Mouse (Mus musculus): ENCODE measurements around the gene Dlgap1. TPM values are rescaled to one million over a fixed set of nuclear protein-coding genes. Genes with fewer than 3 reads are reported as not detected.
A peak's percentile ranks its signal among the peaks of the same experiment; 100 is the strongest.
"Not testable (repeated sequence)": the region's sequence is repeated elsewhere in the genome, so short reads cannot be mapped to it uniquely, and the experiment has no call there.

Gene Dlgap1
- total RNA-seq, 2 experiments from 2014 or later = 0.33 to 0.78 TPM

DNA sequence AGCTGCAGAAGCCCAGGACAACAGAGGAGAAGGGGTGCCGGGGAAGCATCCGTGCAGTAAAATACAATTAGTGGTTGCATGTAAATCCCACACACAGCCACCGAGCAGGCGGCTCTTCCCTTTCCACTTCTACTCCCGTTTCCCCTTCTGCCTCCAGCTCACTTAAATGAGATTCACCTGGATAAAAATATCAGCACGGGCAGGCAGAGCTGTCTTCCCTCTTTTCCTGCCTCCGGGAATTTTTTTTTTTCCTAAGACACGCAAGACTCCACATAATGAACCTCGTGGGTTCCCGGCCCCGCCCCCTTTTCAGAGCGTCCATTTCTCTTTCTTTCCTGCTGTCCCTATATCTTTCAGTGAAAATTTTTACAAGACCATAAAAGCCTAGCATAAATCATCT, 548.5 kb downstream of the Dlgap1 start:
- intact Hi-C loops (cut with DNase I) = no loop called here
- no peak for DNase-seq

GRCm38 (mm10) chr17:70521058-70521851, 552.4 kb downstream of the Dlgap1 start:
- intact Hi-C loops (cut with DNase I) = no loop called here
- no peak for DNase-seq

DNA sequence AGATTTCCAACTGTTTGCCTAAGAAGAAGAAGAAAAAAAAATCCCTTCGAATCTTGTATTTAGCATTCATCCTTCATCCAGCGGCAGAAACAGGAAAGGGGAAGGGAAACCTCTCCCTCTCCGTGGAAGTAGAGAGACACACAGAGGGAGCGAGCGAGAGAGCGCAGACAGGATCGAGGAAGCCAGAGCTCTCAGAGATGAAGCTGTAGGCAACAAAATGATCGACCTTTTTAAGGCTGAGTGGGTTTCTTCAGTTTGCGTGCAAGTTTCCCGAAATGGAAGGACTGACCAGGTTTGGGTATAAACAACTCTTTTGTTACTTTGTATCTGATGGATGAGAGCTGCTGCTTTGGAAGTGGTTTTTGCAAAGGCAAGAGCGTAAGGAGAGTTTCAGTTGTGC, 553.1 kb downstream of the Dlgap1 start:
- no peak for DNase-seq
- intact Hi-C loops (cut with DNase I) = no loop called here

DNA sequence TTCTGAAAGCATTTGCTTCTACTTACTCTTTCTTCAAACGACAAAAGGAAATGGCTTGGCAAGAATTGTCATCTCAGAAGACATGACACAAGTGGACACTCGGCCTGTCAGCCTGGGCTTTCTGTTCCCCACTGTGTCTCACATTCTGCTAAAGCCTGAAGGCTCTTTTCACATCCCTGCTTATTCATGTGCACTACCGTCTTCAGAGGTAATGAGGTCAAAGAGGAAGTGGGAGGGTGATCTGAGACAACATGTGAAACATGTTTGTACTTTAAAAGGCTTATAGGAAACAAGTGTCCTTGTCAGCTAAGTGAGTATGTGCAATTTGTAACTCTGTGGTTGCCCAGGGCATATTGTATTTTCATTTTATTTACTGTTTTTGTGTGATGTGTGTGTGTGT, 557.1 kb downstream of the Dlgap1 start:
- intact Hi-C loops (cut with DNase I) = loop anchor here (5.0 kb wide), 1 partner anchor 441 kb away; no protein-coding TSS in a partner anchor

GRCm38 (mm10) chr17:70527101-70527500, 558.2 kb downstream of the Dlgap1 start:
- intact Hi-C loops (cut with DNase I) = loop anchor here (1.0 to 5.0 kb wide), 3 partner anchors 106 to 440 kb away; no protein-coding TSS in a partner anchor
- DNase-seq = peak; percentile 7 to 13

More for the DNA sequence above, 557.1 kb downstream of the Dlgap1 start:
- no peak for DNase-seq

- DNase-seq = no peak
- intact Hi-C loops (cut with DNase I) = loop anchor here (5.0 kb wide), 1 partner anchor 439 kb away; no protein-coding TSS in a partner anchor
Observed at GRCm38 (mm10) chr17:70528196-70529187, 559.6 kb downstream of the Dlgap1 start.

DNA sequence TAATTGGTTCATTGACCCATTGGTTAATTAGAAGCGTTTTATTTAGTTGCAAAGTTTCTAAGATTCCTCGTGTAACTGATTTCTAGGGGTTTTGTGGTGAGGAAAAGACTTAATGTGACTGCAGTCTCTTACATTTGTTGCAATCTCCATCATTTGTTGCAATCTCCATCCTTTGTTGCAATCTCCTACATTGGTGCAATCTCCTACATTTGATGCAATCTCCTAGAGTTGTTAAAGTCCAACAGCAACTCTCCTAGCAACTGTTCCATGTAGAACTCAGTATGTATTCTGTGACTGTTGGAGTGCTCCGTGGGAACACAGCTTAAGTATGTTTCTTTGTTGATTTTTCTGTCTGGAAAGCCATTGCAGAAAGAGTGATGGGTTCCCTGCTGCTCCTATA, 565.4 kb downstream of the Dlgap1 start:
- intact Hi-C loops (cut with DNase I) = no loop called here
- no peak for DNase-seq

GRCm38 (mm10) chr17:70541816-70542215, 572.9 kb downstream of the Dlgap1 start:
- DNase-seq = no peak
- intact Hi-C loops (cut with DNase I) = no loop called here

DNA sequence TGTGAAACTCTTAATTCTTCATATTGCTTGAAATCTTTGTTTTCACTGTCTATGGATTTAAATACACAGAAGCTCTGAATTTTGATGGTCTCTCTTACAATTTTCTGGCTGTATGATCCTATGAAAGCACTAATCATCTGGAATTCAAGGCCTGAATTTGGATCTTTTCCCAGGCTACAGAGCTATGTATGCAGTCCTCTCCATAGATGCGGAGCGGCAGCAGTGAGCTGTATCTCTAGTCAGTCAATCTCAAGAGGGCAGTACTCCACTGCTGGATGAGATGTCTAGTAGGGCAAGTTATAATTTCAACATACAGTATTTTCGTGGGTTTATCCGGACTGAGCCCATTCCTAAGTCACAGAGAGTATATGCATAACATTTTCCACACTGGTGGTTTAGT, 581.9 kb downstream of the Dlgap1 start:
- intact Hi-C loops (cut with DNase I) = no loop called here
- DNase-seq = no peak

GRCm38 (mm10) chr17:70561547-70561946, 592.7 kb downstream of the Dlgap1 start:
- intact Hi-C loops (cut with DNase I) = no loop called here
- DNase-seq = no peak

DNA sequence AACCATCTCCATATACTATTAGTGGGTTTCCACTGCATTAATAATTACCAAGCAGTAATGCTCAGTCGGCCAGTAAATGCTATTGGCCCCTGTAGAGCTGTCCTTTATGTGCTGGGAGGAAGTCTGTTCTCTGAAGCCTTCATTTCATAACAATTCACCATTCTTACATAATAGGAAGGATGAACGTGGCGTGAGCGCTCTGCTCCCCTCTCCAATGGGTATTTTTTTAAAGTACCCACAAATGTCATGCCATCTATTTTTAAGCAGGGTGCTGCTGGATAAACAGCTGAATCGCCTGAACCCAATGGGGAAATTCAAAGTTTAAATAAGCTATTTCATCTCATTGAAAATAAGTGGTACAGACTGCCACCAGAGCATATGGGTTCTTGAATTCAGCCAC, 602.0 kb downstream of the Dlgap1 start:
- intact Hi-C loops (cut with DNase I) = no loop called here

GRCm38 (mm10) chr17:70583042-70583441, 614.2 kb downstream of the Dlgap1 start:
- no peak for DNase-seq
- intact Hi-C loops (cut with DNase I) = no loop called here

More for the DNA sequence above, 602.0 kb downstream of the Dlgap1 start:
- no peak for DNase-seq

- intact Hi-C loops (cut with DNase I) = no loop called here
- no peak for DNase-seq
Observed at GRCm38 (mm10) chr17:70586735-70587425, 618.0 kb downstream of the Dlgap1 start.

- DNase-seq; intact Hi-C loops (cut with DNase I): not testable (repeated sequence)
Observed at GRCm38 (mm10) chr17:70587975-70588630, 619.2 kb downstream of the Dlgap1 start.

- intact Hi-C loops (cut with DNase I) = no loop called here
- DNase-seq = no peak
Observed at GRCm38 (mm10) chr17:70588691-70589090, 619.8 kb downstream of the Dlgap1 start.

DNA sequence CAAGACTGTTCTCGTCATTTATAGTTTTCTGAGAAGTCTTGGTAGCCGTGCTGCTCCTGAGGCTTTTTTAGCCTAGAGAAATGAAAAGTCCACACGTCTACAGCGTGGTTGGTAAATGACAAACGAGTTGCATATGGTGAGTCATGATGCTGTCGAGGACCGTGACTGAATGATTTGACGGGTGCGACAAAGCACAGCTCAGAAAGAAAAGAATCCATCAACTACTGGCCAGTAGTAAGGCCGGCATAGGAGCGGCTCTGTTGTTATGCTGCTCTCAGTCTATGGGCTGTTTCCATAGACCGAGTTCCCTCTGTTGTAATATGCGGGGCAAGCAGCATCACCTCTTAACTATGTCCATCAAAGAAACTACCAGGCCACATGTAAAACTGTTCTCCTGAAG, 620.3 kb downstream of the Dlgap1 start:
- intact Hi-C loops (cut with DNase I) = no loop called here
- no peak for DNase-seq

DNA sequence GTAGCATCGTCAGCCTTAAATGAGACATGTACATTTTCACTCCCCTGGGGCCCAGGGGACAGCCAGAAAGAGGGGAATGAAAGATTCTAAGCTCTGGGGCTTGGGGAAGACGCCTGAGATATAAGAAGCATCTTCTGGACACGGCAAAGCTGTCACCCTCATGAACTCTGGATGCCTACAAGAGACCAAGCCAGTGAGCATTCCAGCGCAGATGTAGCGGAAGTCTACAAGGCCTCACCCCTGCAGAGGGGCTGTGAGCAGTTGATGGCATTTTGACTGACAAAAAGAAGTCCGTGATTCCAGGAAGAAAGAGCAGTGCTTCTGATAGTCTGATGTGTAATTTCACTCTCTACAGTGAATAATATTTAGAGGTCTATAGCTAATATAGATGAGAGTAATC, 621.6 kb downstream of the Dlgap1 start:
- no peak for DNase-seq
- intact Hi-C loops (cut with DNase I) = no loop called here

- no peak for DNase-seq
- intact Hi-C loops (cut with DNase I) = no loop called here
Observed at GRCm38 (mm10) chr17:70594277-70594676, 625.4 kb downstream of the Dlgap1 start.

DNA sequence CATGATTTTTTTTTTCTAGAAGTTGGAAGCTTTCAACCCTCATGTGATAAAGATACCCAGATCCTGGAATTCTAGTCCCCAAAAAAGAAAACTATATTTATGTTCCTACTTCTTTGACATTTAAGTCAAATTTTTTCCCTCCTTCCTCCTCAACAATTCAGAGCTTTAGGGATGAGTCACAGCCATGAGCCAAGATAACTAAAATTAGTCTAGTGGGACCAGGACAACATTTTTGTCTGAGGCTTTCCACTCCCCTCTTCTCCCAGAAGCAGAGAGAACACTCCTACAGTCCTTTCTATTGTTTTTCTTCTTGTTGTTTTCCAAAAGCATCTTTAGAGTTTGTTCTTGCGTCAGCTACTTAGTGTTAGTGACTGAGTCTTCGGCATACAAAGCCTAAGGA, 627.5 kb downstream of the Dlgap1 start:
- intact Hi-C loops (cut with DNase I) = no loop called here
- no peak for DNase-seq

DNA sequence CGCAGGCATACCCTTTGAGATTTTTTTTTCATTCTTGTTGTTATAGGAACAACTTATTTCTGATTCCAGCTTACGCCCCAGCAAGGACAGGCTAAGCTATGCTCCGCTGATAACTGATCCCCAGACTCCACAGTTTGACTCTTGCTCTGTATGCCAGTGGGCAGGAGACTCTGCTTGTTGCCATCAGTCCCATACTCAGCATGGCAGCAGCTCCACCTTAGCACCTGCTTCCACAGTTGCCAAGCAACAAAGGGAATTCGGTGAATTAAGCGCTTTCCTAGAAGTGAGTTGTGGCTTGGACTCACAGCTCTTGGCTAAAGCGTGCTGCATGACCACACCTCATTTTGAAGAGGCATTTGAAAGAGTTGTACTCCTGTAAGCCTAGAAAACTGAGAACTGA, 631.6 kb downstream of the Dlgap1 start:
- no peak for DNase-seq
- intact Hi-C loops (cut with DNase I) = no loop called here

All from heart, postnatal 36 days (tissue).